Mouse (Mus musculus): ENCODE data around the gene Slc1a2. TPM values are rescaled to one million over a fixed set of nuclear protein-coding genes. Genes with fewer than 3 reads are reported as not detected.

Slc1a2 gene
- 0.01 and 0.13 TPM in 2 replicates for polyA plus RNA-seq (2015; fragmentation: Nextera tagmentation; extraction: Ambion mirVana)

GRCm38 (mm10) chr2:102658163-102658660 lies at the start of gene Slc1a2:
Slc1a2 (plus strand) TSS chr2:102658659.

Other genes starting within 250 kb of the Slc1a2 start
- gene Fjx1, start 206.2 kb upstream of the Slc1a2 start, polyA plus RNA-seq (2015; fragmentation: Nextera tagmentation; extraction: Ambion mirVana), result 2.3 and 3.7 TPM in 2 replicates
- gene Pamr1, start 108.6 kb upstream of the Slc1a2 start, polyA plus RNA-seq (2015; fragmentation: Nextera tagmentation; extraction: Ambion mirVana), result 17.4 and 21.9 TPM in 2 replicates
- gene Cd44, start 243.0 kb downstream of the Slc1a2 start, polyA plus RNA-seq (2015; fragmentation: Nextera tagmentation; extraction: Ambion mirVana), result 16.7 and 20.2 TPM in 2 replicates

All from adrenal gland, postnatal 0 days (tissue).